In genomic region chr11:49658791-49659469, GRCm38 (mm10) we compare ENCODE assay signal across 10 mouse cellular contexts. TPM values are rescaled to one million over a fixed set of nuclear protein-coding genes. Genes with fewer than 3 reads are reported as not detected.
DNase-seq lines count a peak whose midpoint lies in the region; ATAC-seq and TF ChIP-seq lines count a peak whose summit lies in the region.
"Had no signal": no experiment of that assay in that cellular context is flagged by ENCODE, and none has a peak within 500 bp of the region (broad histone marks: within the 10 kb centered on the region; RNA-seq: fewer than 3 reads in every experiment).

No protein-coding gene starts in this region.

- no peak overlapping the region for H3K4me2 ChIP-seq in liver, postnatal 0 days (ENCODE audit: low read depth, low read length)

- 0 out of 2 replicates have a peak, but pooled peaks have one; percentile 8 for TF ChIP-seq EP300 in heart, adult 2 months (IDR thresholded peaks at IDR 0.05; ENCODE audit: insufficient read depth, low read depth, low read length)
- no peak for TF ChIP-seq EP300 in liver, postnatal 0 days (IDR thresholded peaks at IDR 0.05; ENCODE audit: low read depth)

- no peaks in the 10 kb centered on the region for H3K9me3 ChIP-seq in liver, postnatal 0 days (ENCODE audit: low read length)

- TF ChIP-seq CTCF in gastrocnemius, adult 2 months (IDR thresholded peaks at IDR 0.05): no peak
- no peak for TF ChIP-seq CTCF in heart, adult 2 months (IDR thresholded peaks at IDR 0.05)
- no peak for TF ChIP-seq CTCF in liver, postnatal 0 days (IDR thresholded peaks at IDR 0.05; ENCODE audit: low read depth)

- peaks cover 13% of the 10 kb centered on the region for H3K4me1 ChIP-seq in heart, adult 2 months (ENCODE audit: control insufficient read depth, insufficient read depth, low read length)
- peaks cover 16% of the 10 kb centered on the region for H3K4me1 ChIP-seq in liver, postnatal 0 days (ENCODE audit: insufficient read depth)

- intact Hi-C loops in gastrocnemius, adult 2 months (cut with DNase I): no loop called here
- intact Hi-C loops in heart, adult 2 months (cut with DNase I): no loop called here

- peak overlapping the region; percentile 58 for H3K27ac ChIP-seq in gastrocnemius, adult 2 months
- peak overlapping the region; percentile 81 for H3K27ac ChIP-seq in heart, adult 2 months
- peak overlapping the region; percentile 64 for H3K27ac ChIP-seq in liver, postnatal 0 days (ENCODE audit: low read depth)

- H3K4me3 ChIP-seq in gastrocnemius, adult 2 months: no peak overlapping the region
- H3K4me3 ChIP-seq in heart, adult 2 months: no peak overlapping the region
- no peak overlapping the region for H3K4me3 ChIP-seq in liver, postnatal 0 days (ENCODE audit: low read depth, low read length)

- no peaks in the 10 kb centered on the region for H3K27me3 ChIP-seq in heart, adult 2 months (ENCODE audit: control insufficient read depth, insufficient read depth, low read length)
- no peaks in the 10 kb centered on the region for H3K27me3 ChIP-seq in liver, postnatal 0 days (ENCODE audit: insufficient read depth, low read length)

- WGBS in heart, adult 2 months: 25% methylated on average over 10 of the region's 10 CpGs
- 29% methylated on average over 10 of the region's 10 CpGs for WGBS in liver, postnatal 0 days (ENCODE audit: insufficient replicate concordance)

- ATAC-seq in liver, postnatal 0 days: peak; percentile 43

- no peak for DNase-seq in gastrocnemius, adult 2 months
- no peak for DNase-seq in gastrocnemius, postnatal 10 days
- DNase-seq in 416B (ENCODE audit: low read depth): peak; percentile 82
- DNase-seq in heart, adult 2 months: peak in 1 of 2 experiments; percentile 35
- DNase-seq in liver, postnatal 0 days: no peak
- no peak for DNase-seq in cerebellum, postnatal 10 days
- no peak for DNase-seq in cerebellum, postnatal 4 days (ENCODE audit: low spot score in 2 of 2)
- no peak for DNase-seq in urinary bladder, postnatal 25 days (ENCODE audit: low spot score)
- DNase-seq: B cell, adult 2 months had no signal

- H3K9ac ChIP-seq in heart, adult 2 months (ENCODE audit: low read depth, low read length): no peak overlapping the region
- no peak overlapping the region for H3K9ac ChIP-seq in liver, postnatal 0 days (replicated peaks)

- H3K79me2 ChIP-seq in heart, adult 2 months (replicated peaks; ENCODE audit: control insufficient read depth, insufficient read depth, low read length): no peaks in the 10 kb centered on the region

- no peaks in the 10 kb centered on the region for H3K36me3 ChIP-seq in heart, adult 2 months (ENCODE audit: control insufficient read depth, insufficient read depth, low read length)
- H3K36me3 ChIP-seq in liver, postnatal 0 days (replicated peaks; ENCODE audit: insufficient read depth, low read length): no peaks in the 10 kb centered on the region

- no peak for TF ChIP-seq POLR2A in heart, adult 2 months (IDR thresholded peaks at IDR 0.05; ENCODE audit: insufficient read depth, low read depth, low read length)

RNA-seq across cellular contexts. Expression of gene Scgb3a1, which starts 4.5 kb away (rescaled TPM):
- total RNA-seq in gastrocnemius, adult 2 months (2021): not detected
- not detected for total RNA-seq in gastrocnemius, postnatal 10 days (2021)
- total RNA-seq in heart, adult 2 months (2021): under 1 TPM; 0.52 to 0.86 TPM
- 1.6 and 709 TPM in 2 replicates for polyA plus RNA-seq in heart, adult 2 months (2012; rRNA removed)
- 0.25 and 0.33 TPM in 2 replicates for polyA plus RNA-seq in liver, postnatal 0 days (2015; fragmentation: Nextera tagmentation; extraction: Ambion mirVana)
- total RNA-seq: adrenal gland, postnatal 36 days had no signal

RNA-seq across cellular contexts. Expression of gene Flt4, which starts 49.9 kb away (rescaled TPM):
- total RNA-seq in gastrocnemius, adult 2 months (2021): 1 to 10 TPM; 2.8 to 4.3 TPM
- 1 to 10 TPM; 4.2 to 5.8 TPM for total RNA-seq in gastrocnemius, postnatal 10 days (2021)
- 10 to 100 TPM; 11.8 to 12.2 TPM for total RNA-seq in heart, adult 2 months (2021)
- polyA plus RNA-seq in heart, adult 2 months (2012; rRNA removed): 9.3 and 12.7 TPM in 2 replicates
- 4.3 and 4.9 TPM in 2 replicates for polyA plus RNA-seq in liver, postnatal 0 days (2015; fragmentation: Nextera tagmentation; extraction: Ambion mirVana)

RNA-seq across cellular contexts. Expression of gene Cnot6, which starts 53.6 kb away (rescaled TPM):
- 10 to 100 TPM in 1 of 2 experiments, 1 to 10 TPM in 1; 8.1 to 14.5 TPM for total RNA-seq in gastrocnemius, adult 2 months (2021)
- total RNA-seq in gastrocnemius, postnatal 10 days (2021): 10 to 100 TPM; 31.8 to 38.6 TPM
- total RNA-seq in heart, adult 2 months (2021): 10 to 100 TPM; 19.3 to 23.4 TPM
- 6.3 and 12.7 TPM in 2 replicates for polyA plus RNA-seq in heart, adult 2 months (2012; rRNA removed)
- 16.9 and 18.1 TPM in 2 replicates for polyA plus RNA-seq in liver, postnatal 0 days (2015; fragmentation: Nextera tagmentation; extraction: Ambion mirVana)
